Mouse (Mus musculus) stomach, embryonic 15.5 days (tissue): ENCODE measurements around the gene Osr1. TPM values are rescaled to one million over a fixed set of nuclear protein-coding genes. Genes with fewer than 3 reads are reported as not detected.

Experiments used
- ATAC-seq: fragments of 200-750 bp; cut with Nextera tagmentation; 2 replicates; pipeline ENCODE4 v1.8.0; 2017; ENCODE audit warnings: low read depth, moderate number of reproducible peaks, moderate TSS enrichment; ENCODE audit not compliant: insufficient read depth, low FRiP score
- H3K27ac ChIP-seq: fragments of 300-500 bp; sonication (generic); 2 replicates; pipeline ENCODE4 v1.5.1; 2015; ENCODE audit warnings: mild to moderate bottlenecking, inconsistent platforms
- H3K27me3 ChIP-seq: fragments of 300-500 bp; sonication (generic); replicated peaks from 2 replicates; pipeline ENCODE4 v1.6.1; 2015; ENCODE audit warnings: inconsistent platforms
- H3K36me3 ChIP-seq: fragments of 300-500 bp; sonication (generic); 2 replicates; pipeline ENCODE4 v1.6.1; 2015; ENCODE audit warnings: inconsistent platforms
- H3K4me1 ChIP-seq: fragments of 300-500 bp; sonication (generic); 2 replicates; pipeline ENCODE4 v1.6.1; 2015; ENCODE audit warnings: inconsistent platforms
- H3K4me2 ChIP-seq: fragments of 300-500 bp; sonication (generic); 2 replicates; pipeline ENCODE4 v1.6.1; 2015; ENCODE audit warnings: mild to moderate bottlenecking, inconsistent platforms
- H3K4me3 ChIP-seq: fragments of 300-500 bp; sonication (generic); replicated peaks from 2 replicates; pipeline ENCODE4 v1.5.1; 2015; ENCODE audit warnings: inconsistent platforms
- H3K9ac ChIP-seq: fragments of 300-500 bp; sonication (generic); 2 replicates; pipeline ENCODE4 v1.6.1; 2015; ENCODE audit warnings: inconsistent platforms
- H3K9me3 ChIP-seq: fragments of 300-500 bp; sonication (generic); 2 replicates; pipeline ENCODE4 v1.6.1; 2016; ENCODE audit warnings: inconsistent platforms
- WGBS: fragments of 180-500 bp; shearing (Covaris S2); methylation state at CpG from one replicate; pipeline ENCODE4 v1.1.7; 2015; 5-methylcytosine and 5-hydroxymethylcytosine counted together
- polyA plus RNA-seq: library from polyadenylated mRNA; unstranded; fragments of >200 nt; fragmentation: Nextera tagmentation; extraction: Ambion mirVana; gene quantifications from 2 replicates; pipeline ENCODE4 v1.2.1, GENCODE M21; 2015

The Osr1 gene
- polyA plus RNA-seq, 1 experiment from 2014 or later = 45.5 TPM

GRCm38 (mm10) chr12:9591141-9591540, 21.2 kb downstream of the Osr1 start:
- WGBS = 64% methylated on average over 3 of the region's 3 CpGs
- Histone ChIP-seq H3K9me3 (no peaks in the 10 kb centered on the region), H3K9ac (no peak overlapping the region), H3K27me3 (no peaks in the 10 kb centered on the region), H3K4me2 (no peak overlapping the region), H3K36me3 (no peaks in the 10 kb centered on the region), H3K4me3 (no peak overlapping the region), H3K4me1 (no peaks in the 10 kb centered on the region), H3K27ac (no peak overlapping the region)
- no peak for ATAC-seq

- Histone ChIP-seq H3K9me3 (no peaks in the 10 kb centered on the region), H3K4me2 (no peak overlapping the region), H3K9ac (no peak overlapping the region), H3K4me1 (no peaks in the 10 kb centered on the region), H3K27me3 (no peaks in the 10 kb centered on the region), H3K36me3 (no peaks in the 10 kb centered on the region), H3K4me3 (no peak overlapping the region), H3K27ac (no peak overlapping the region)
- ATAC-seq = no peak
Observed at GRCm38 (mm10) chr12:9598219-9598618, 28.3 kb downstream of the Osr1 start.
